Mouse (Mus musculus) heart, embryonic 10.5 days (tissue): ENCODE measurements around the gene Mpp3. TPM values are rescaled to one million over a fixed set of nuclear protein-coding genes. Genes with fewer than 3 reads are reported as not detected.

Experiments used
- polyA plus RNA-seq: library from polyadenylated mRNA; unstranded; fragments of >200 nt; fragmentation: Nextera tagmentation; extraction: Ambion mirVana; gene quantifications from 2 replicates; pipeline ENCODE4 v1.2.1, GENCODE M21; 2016

The Mpp3 gene
- polyA plus RNA-seq, 1 experiment from 2014 or later: 5.1 TPM

Other genes with a start within 250 kb of the Mpp3 start
- gene Etv4, start 243.1 kb downstream of the Mpp3 start, polyA plus RNA-seq: 9.4 and 10.8 TPM in 2 replicates
- 5.7 and 8.2 TPM in 2 replicates for gene Meox1, start 134.1 kb downstream of the Mpp3 start, polyA plus RNA-seq
- 0.36 and 0.96 TPM in 2 replicates for gene Sost, start 61.4 kb downstream of the Mpp3 start, polyA plus RNA-seq
- not detected in 2 replicates for gene Cfap97d1, start 44.2 kb downstream of the Mpp3 start, polyA plus RNA-seq
- 32.3 and 47.3 TPM in 2 replicates for gene Dusp3, start 41.4 kb downstream of the Mpp3 start, polyA plus RNA-seq
- 0.83 and 0.94 TPM in 2 replicates for gene Cd300lg, start 13.0 kb upstream of the Mpp3 start, polyA plus RNA-seq
- 19.0 and 20.1 TPM in 2 replicates for gene Mpp2, start 60.1 kb upstream of the Mpp3 start, polyA plus RNA-seq
- gene Ppy, start 72.9 kb upstream of the Mpp3 start, polyA plus RNA-seq: not detected in 2 replicates
- 3.0 TPM in 1 of 2 replicates, not detected in the other for gene Pyy, start 79.4 kb upstream of the Mpp3 start, polyA plus RNA-seq
- 0.25 and 1.3 TPM in 2 replicates for gene Nags, start 117.1 kb upstream of the Mpp3 start, polyA plus RNA-seq
- gene Tmem101, start 127.9 kb upstream of the Mpp3 start, polyA plus RNA-seq: 40.8 and 44.6 TPM in 2 replicates
- gene Lsm12, start 156.8 kb upstream of the Mpp3 start, polyA plus RNA-seq: 90.9 and 108 TPM in 2 replicates
- gene G6pc3, start 161.2 kb upstream of the Mpp3 start, polyA plus RNA-seq: 35.0 and 40.9 TPM in 2 replicates
- 84.9 and 103 TPM in 2 replicates for gene Hdac5, start 201.7 kb upstream of the Mpp3 start, polyA plus RNA-seq
- 16.5 and 19.4 TPM in 2 replicates for gene BC030867, start 220.4 kb upstream of the Mpp3 start, polyA plus RNA-seq
- 0.06 and 0.08 TPM in 2 replicates for gene Asb16, start 240.3 kb upstream of the Mpp3 start, polyA plus RNA-seq